19 mouse cellular contexts compared by ENCODE assay signal in the genomic region with DNA sequence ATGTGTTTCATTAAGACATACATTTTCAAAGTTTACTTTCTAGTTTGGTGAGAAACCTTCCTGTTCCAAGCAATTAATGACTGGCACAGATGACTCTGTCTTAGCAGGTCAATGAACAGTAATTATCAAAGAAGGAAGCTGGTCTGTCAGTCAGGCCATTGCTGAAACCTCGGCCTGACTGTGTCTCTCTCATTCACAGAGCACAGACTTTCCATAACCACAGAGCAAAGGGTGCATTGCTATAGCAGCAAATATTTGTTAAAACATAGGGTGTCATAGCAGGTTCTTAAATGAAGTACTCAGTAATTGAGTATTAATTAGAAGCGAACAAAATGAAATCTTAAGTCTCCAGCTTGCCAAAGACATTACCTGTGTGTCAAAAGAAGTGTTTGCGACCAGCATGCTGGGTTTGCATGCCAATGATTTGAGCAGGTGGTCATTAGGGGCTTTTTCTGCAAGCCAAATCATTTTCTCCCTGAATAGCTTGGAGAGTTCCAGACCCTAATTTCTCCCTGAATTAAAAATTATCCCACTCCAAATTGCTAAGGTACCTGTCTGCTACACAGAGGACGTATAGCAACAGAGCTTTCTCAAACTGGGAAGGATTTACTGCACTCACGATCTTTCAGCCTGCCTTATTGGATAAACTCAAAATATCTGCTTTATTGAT. TPM values are rescaled to one million over a fixed set of nuclear protein-coding genes. Genes with fewer than 3 reads are reported as not detected.
"Had no signal": no experiment of that assay in that cellular context is flagged by ENCODE, and none has a peak within 500 bp of the region (broad histone marks: within the 10 kb centered on the region; RNA-seq: fewer than 3 reads in every experiment).

No protein-coding gene starts in this region.

- H3K4me1 ChIP-seq: limb, embryonic 10.5 days; liver, embryonic 12.5 days; liver, embryonic 15.5 days; lung, embryonic 15.5 days had no signal

- H3K36me3 ChIP-seq: limb, embryonic 10.5 days; limb, embryonic 13.5 days; liver, embryonic 12.5 days; liver, embryonic 15.5 days; lung, embryonic 15.5 days had no signal

- H3K27ac ChIP-seq: limb, embryonic 10.5 days; limb, embryonic 13.5 days; liver, embryonic 12.5 days; liver, embryonic 15.5 days; lung, embryonic 15.5 days; stomach, postnatal 0 days had no signal

- H3K9ac ChIP-seq: limb, embryonic 13.5 days; liver, embryonic 12.5 days; liver, embryonic 15.5 days; lung, embryonic 15.5 days had no signal

- ATAC-seq: liver, embryonic 12.5 days had no signal

- H3K27me3 ChIP-seq: liver, embryonic 12.5 days; liver, embryonic 15.5 days; lung, embryonic 15.5 days had no signal

- H3K9me3 ChIP-seq: limb, embryonic 10.5 days; limb, embryonic 13.5 days; liver, embryonic 12.5 days; liver, embryonic 15.5 days; lung, embryonic 15.5 days had no signal

- H3K4me2 ChIP-seq: limb, embryonic 13.5 days; liver, embryonic 12.5 days; liver, embryonic 15.5 days; lung, embryonic 15.5 days; midbrain, embryonic 11.5 days had no signal

- H3K4me3 ChIP-seq: limb, embryonic 10.5 days; limb, embryonic 13.5 days; liver, embryonic 12.5 days; liver, embryonic 15.5 days; lung, embryonic 15.5 days had no signal

- DNase-seq: kidney, adult 9 months; kidney, postnatal 14 days; kidney, postnatal 4 days; layer of hippocampus, adult 9-11 months; liver; lung, adult 18-20 months; lung, postnatal 10 days; lung, postnatal 36 days; midbrain, embryonic 14.5 days; thymus, postnatal 25 days had no signal

RNA-seq across cellular contexts. Expression of a gene that starts 14.0 kb away (rescaled TPM):
- polyA plus RNA-seq: kidney, embryonic 16.5 days; liver, embryonic 15.5 days; midbrain, embryonic 11.5 days; spleen, adult 2 months had no signal
